Mouse (Mus musculus): Measurements from ENCODE around the gene Olfr521.
A peak's percentile ranks its signal among the peaks of the same experiment; 100 is the strongest.
"Not testable (repeated sequence)": the region's sequence is repeated elsewhere in the genome, so short reads cannot be mapped to it uniquely, and the experiment has no call there.

Olfr521 gene

DNA sequence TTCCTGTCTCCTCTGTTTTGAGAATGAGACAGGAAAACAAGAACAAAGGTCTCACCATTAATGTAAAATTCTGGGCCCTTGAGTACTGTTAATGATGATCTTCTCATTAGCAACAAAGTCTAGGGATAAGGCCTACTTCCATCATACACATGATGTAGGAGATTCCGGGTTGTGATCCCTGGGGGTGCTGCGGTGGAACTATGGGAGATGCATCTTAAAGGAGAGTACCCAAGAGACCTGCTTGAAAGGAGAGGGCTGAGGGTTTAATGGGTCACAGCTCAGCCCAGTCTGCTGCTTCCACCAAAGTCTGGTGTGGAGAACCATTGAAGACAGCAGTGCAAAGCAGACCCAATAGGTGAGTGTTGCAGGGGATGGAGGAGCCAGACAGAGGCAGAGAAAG lies at the start of gene Olfr521:
Gene Olfr521, plus strand, starts transcription at position 301 of the 400 bp plus-strand sequence.
- no peak for DNase-seq (ENCODE audit: extremely low spot score)

GRCm38 (mm10) chr7:99716536-99716935 lies 46.8 kb upstream of the Olfr521 start:
- DNase-seq (ENCODE audit: extremely low spot score) = no peak

- no peak for DNase-seq (ENCODE audit: extremely low spot score)
Observed at GRCm38 (mm10) chr7:99729973-99730372, 33.3 kb upstream of the Olfr521 start, which contains the start of gene Olfr520. TSS of gene Olfr520 (plus strand) at chr7:99730273.

DNA sequence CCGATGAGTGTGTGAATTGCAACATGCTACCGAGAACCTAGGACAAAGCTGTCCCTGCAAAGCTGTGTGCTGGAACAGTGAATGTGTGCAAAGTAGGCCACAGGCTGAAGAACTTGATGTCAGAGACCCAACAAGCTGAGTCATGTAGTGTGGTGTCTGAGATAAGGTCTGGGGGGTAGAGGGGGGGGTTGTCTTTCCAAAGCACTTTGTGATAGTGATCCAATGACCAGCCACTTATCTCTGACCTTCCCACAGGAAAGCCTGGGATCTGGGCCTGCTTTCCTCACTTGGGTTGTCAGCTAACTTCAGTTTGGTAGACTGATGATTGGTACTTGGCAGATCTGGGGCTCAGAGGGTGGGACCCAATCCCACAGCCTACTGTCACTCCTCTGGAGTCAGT lies 28.7 kb upstream of the Olfr521 start:
- DNase-seq (ENCODE audit: extremely low spot score) = no peak

- not testable (repeated sequence) for DNase-seq (ENCODE audit: extremely low spot score)
Observed at GRCm38 (mm10) chr7:99735491-99735890, 27.8 kb upstream of the Olfr521 start.

GRCm38 (mm10) chr7:99739276-99739675 lies 24.0 kb upstream of the Olfr521 start:
- no peak for DNase-seq (ENCODE audit: extremely low spot score)

DNA sequence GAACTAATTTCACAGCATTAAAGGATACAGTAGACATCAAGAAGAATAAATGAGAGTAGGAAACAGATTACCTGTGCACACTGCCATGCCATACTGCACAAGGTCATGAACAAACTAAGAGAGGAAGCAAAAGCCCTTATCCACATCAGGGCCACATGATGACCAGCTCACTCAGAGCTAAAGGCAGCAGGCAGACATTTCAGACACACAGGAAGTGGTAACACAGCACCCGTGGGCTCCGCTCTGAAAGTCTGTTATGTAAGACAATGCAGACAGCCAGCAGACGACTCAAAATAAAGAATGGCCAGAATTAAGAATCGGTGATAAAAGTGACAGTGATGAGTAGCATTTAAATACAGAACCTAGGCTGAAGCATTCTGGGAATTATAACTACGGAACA lies 18.1 kb downstream of the Olfr521 start:
- no peak for DNase-seq (ENCODE audit: extremely low spot score)

DNA sequence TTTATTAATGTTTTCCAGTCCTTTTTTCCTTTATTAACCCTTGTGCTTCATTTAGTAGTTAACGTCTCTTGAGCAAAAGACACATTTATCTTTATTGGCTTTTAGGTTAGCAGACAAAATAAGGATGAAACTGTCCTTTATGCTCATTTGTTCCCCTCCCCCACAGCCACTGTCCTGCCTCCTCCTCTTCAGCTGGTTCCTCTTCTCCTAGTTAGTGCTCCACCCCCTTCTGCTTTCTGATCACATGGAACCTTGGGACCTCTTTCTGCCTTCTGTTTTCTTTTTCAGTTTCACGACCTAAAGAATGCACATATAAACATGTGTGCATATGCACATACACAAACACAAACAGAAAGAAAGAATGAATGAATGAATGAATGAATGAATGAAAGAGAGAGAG lies 18.6 kb downstream of the Olfr521 start:
- no peak for DNase-seq (ENCODE audit: extremely low spot score)

- DNase-seq (ENCODE audit: extremely low spot score) = no peak
Observed at GRCm38 (mm10) chr7:99783421-99783820, 20.1 kb downstream of the Olfr521 start.

GRCm38 (mm10) chr7:99785553-99785952 lies 22.2 kb downstream of the Olfr521 start:
- DNase-seq (ENCODE audit: extremely low spot score) = no peak

DNA sequence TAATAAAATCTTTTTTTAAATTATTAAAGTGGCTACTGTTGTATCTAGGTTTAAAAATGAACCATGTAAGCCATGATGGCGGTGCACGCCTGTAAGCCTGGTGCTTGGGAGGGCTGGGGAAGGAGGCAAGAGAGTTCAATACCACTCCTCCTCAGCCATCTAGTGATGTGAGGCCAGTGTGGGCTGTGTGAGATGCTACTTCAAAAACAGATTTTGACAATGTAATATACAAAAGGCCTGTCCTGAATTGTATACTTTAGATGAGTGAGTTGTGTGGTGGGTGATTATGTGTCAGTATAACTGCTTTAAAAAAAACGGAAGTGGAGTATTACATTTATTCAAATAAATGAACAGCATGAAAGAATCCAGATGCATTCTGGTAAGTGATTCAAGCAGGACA lies 23.5 kb downstream of the Olfr521 start:
- DNase-seq (ENCODE audit: extremely low spot score) = no peak

DNA sequence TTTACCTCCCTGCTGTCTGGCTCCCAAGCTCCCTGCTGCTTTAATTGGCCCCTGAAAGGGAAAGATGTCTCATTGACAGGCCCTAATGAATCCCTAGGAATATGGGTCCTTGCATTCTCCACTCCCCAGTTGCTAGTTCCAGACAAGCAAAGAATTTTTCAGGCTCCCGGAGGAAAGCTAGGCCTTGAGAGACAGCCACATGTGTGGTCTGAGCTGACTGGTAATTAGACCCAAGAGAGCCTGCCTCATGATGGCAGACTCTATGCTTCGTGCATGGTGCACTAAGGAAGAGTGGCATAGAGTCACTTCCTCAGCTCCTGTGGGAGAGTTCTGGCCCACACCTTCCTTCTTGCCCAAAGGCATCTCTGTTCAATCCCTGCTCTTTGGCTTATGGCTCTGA lies 24.6 kb downstream of the Olfr521 start:
- DNase-seq (ENCODE audit: extremely low spot score) = no peak

DNA sequence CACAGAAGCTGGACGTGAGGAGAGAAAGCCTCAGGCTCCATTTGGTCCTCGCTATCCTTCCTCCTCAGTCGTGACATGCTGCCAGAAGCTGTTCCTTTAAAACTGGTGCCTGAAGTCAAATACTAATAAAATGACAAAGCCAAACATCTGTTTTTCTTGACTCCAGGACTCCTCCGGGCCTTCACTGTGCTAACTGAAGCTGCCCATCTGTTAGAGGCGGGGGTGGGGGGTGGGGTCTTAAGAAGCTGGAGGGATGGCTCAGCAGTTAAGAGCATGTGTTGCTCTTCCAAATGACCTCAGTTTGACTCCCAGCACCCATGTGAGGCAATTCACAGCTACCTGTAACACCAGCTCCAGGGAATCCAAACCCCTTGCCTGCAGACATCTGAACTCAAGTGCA lies 25.3 kb downstream of the Olfr521 start:
- DNase-seq (ENCODE audit: extremely low spot score) = no peak

DNA sequence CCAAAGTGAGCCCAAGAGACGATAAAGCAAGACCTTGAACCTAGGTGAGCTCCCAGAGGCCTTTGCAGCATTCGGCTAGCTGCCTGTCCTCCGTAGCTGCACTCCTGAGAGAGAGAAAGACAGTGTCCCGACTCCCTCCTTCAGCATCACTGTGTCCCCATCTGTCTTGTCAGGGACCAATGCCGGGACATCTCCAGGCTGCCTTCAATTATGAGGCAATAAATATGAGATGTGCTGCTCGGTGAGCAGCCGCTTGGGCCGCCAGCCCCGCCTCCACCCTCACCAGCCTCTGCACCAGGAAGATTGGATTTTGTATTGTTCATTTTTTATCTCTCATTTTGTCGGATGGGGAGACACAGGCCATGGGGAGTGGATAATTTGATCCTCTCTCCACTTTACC lies 27.5 kb downstream of the Olfr521 start:
- DNase-seq (ENCODE audit: extremely low spot score) = no peak

DNA sequence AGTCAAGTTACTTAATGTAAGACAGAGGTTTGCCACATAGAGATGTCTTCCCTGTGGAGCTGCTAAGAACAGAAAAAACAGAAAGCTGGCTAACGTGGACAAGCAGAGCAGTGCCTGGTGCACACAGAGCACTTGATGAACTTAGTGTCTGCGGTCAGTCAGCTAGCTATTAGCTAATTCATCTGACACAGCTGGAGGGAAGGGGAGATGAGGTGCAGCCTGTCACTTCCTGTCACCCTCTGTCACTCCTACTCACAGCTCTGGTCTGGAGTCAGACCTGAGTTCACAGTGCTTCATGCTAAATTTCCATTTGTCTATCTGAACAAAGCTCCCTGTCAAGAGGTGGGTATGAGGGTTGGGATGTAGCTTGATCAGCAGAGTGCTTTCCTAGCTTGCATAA lies 30.8 kb downstream of the Olfr521 start:
- DNase-seq (ENCODE audit: extremely low spot score) = no peak

- peak; percentile 27 for DNase-seq (ENCODE audit: extremely low spot score)
Observed at GRCm38 (mm10) chr7:99795192-99795981, 32.1 kb downstream of the Olfr521 start.

DNA sequence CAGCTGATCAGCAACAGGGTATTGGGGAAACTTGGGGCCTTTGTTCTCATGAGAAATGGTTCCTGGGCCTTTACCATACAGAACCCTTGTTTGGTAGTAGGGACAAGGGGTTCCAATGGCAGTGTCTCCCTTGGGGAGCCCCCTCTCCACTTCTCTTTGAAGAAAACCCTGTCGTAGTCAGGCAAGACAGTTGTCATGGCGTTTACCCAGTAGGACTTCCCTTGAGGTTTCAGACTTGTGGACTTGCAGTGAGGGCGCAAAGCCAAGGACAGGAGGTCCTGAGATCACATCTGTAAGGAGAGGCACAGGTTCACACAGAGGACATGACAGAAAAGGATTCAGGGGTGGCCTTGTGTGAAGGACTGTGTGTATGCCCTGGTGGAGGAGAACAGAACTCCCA lies 33.2 kb downstream of the Olfr521 start:
- DNase-seq (ENCODE audit: extremely low spot score) = no peak

DNA sequence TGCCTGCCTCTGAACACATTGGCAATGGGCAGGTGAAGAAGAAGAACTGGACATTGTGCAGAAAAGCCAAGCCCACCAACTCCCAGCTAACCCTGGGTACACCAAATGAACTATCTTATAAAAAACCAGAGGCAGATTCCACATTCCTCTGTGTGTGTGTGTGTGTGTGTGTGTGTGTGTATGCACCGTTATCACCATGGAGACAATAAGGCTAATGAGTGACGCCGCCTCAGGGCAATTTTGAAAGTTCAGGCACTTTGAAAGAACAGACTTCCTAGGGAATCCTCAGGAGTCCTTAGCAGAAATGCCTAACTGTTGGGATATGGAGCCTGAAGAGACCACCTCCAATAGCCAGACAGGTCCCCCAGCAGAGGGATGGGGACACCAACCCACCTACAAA lies 34.0 kb downstream of the Olfr521 start:
- no peak for DNase-seq (ENCODE audit: extremely low spot score)

DNA sequence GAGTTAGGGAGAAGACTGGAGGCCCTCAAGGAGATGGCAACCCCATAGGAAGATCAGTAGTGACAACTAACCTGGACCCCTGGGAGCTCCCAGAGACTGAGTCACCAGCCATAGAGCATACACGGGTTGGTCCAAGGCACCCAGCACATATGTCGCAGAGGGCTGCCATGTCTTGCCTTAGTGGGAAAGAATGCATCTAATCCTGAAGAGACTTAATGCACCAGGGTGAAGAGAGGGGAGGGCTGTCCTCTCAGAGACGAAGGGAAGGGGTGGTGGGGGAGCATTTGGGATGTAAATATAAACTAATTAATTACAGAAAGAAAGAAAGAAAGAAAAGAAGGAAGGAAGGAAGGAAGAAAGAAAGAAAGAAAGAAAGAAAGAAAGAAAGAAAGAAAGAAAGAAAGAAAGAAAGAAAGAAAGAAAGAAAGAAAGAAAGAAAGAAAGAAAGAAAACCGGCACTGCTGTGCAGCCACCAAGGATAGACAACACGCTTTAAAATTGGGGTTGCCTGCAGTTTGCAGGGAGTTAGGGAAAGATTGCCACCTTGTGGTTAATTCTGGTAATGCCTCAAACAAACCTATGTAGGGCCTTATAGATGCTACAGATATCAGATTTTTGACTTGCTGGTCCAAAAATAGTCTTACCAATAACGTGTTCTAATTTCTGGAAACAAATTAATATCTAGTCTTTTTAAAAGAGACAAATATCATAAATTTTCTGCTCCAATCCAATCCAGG lies 34.8 kb downstream of the Olfr521 start:
- peak; percentile 74 for DNase-seq (ENCODE audit: extremely low spot score)

DNA sequence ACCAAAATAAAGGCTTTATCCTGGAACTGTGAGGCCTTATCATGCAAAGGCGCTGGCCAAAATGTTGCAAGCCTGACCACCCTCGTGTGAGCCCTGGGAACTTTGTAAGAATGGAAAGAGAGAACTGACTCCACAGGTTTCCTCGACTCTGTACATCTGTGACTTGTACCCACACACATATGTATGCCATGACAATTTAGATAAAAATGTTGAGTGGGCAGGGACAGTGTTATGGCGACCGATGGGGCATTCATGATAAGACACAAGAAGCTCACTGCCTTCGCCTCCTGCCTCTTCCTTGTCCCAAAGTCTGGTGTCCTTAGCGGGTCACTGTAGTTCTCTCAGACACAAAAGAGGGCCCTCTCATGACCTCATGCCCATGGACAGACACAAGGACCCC lies 35.8 kb downstream of the Olfr521 start:
- DNase-seq (ENCODE audit: extremely low spot score) = no peak

DNA sequence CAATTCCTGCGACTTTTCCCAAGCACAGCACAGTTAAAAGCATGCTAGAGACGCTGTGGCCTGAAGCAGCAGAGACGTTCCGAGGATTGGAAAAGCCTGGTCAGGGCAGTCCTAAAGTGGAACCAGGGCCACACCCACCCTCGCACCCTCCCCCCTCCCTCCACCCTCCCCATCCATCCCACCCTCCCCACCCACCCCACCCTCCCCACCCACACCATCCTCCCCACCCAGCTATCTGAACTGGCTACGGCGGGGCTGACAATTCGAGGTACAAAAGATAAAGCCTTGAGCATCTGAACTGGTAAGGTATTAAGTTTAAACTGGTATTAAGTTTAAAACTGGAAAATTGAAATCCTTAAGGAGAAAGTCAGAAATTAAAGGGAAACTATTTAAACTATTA lies 40.2 kb downstream of the Olfr521 start:
- no peak for DNase-seq (ENCODE audit: extremely low spot score)

GRCm38 (mm10) chr7:99804033-99804432 lies 40.7 kb downstream of the Olfr521 start:
- not testable (repeated sequence) for DNase-seq (ENCODE audit: extremely low spot score)

GRCm38 (mm10) chr7:99805340-99805739 lies 42.0 kb downstream of the Olfr521 start:
- no peak for DNase-seq (ENCODE audit: extremely low spot score)
